Mouse (Mus musculus): ENCODE results near the gene Coq9.
A peak's percentile ranks its signal among the peaks of the same experiment; 100 is the strongest.

Gene Coq9

DNA sequence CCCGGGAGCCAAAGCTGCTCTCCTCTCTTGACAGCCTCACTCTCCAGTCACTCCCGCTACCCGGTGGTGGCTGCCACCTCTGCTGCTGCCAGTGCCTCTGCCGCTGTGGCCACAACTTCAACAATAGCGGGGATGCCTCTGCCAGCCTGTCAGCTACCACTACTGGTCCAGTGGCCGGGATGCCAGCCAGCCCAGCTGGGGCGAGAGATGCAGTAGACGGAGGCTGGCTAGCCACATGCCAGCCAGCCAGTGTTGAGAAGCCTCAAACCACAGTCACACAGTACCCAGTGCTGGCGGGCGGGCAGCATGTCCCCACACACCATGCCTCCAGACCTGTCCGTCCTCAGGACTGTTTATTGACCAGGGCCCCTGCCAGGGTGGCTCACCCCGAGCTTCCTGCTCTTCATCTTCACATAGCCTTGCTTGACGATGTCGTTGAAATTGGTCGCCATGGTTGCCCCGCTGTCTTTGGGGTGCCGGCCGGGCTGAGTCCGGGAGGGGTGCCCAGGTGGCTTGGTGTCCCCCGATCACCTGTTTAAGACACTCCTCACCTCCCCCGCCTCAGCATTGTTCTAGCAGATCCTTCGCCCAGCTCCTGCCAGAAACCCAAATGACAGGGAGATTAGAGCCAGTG lies 32.5 kb downstream of the Coq9 start:
- DNase-seq: no peak

DNA sequence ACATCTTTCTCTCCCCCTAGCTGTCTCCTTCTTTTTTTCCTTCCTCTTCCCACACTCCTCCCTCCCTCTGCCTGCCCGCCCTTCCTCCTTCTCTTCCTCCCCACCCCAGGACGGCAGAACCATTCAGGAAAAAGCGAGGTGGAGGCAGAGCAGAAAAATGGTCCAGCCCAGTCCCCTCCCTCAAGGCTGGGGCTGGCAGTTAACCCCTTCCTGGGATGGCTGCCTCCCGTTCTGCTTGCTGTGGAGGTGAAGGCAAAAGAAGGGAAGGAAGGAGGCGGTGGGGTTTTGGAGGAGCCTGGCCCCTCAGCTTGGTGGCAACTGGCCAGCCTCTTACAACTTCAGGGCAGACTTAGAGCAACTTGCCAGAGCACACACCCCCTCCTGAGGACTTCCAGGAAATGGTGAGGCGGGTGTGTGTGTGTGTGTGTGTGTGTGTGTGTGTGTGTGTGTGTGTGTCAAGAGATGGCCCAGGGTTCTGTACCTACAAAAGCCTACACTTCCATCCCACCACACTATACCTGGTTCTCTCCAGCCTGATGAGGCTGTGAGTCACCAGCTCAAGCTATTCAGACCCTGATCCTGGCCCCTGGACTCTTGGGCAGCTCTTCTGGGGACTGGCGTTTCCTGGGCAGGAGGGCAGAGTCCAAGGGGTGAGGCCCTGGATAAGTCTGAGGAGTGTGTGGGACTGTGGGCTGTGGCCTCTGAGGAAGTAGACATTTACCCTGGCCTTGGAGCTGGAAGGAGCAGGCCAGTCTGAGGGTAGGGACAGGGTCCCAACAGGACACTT lies 33.2 kb downstream of the Coq9 start:
- peak; percentile 16 for DNase-seq

DNA sequence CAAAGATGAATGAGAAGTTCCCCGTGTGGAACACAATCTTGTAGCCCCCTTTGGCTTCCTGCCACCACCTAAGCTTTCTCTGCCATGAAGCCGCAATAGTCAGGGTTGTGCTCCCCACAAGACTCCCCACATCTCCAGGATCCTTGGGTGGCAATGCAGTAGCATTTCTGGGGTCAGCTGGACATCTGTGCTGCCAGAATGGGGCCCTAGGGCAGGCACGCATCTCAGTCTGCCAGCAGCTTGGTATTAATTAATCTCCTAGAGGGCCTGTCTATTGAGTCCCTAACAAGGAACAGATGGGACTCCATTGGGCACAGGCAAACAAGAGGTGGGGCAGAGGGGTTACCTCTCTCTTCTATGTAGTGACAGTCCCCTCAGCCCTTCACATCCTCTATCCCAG lies 34.0 kb downstream of the Coq9 start:
- DNase-seq: no peak

DNA sequence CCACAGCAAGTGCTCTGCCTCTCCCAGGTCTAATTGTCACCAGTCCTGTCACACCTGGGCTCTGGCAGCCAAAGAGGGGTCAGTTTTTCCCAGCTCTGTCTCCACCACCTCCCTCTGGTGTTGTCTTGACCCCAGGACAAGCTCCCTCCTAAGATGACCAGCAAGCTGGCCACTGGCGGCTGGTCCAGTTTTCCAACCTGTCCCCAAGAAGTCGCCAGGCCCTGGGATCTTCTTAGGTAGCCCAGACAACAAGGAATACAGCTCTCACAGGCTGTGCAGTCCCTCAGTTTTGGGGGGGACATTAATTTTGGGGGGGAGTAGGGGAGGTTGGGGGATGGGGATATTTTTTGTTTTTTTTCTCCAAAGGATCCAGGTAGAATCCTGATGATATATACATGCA lies 34.5 kb downstream of the Coq9 start:
- DNase-seq: no peak

DNA sequence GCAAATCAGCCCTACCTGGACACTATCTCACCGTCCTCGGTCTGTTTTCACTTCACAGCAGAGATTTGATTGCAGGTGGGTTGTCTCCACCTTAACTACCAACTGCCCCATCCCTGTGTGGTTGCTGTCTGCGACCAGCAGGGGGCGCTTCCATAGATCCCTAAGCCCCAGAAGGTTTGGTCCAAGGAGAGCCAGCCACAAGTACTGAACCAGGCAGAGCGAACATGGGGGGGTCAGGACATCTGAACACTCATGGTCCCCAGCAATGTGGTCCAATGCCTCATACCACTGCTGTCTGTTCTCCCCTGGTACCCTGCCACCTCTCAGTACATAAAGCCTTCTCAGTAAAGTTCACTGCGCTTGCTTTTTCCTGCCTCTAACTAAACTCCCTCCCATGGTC lies 36.2 kb downstream of the Coq9 start:
- peak; percentile 68 for DNase-seq

DNA sequence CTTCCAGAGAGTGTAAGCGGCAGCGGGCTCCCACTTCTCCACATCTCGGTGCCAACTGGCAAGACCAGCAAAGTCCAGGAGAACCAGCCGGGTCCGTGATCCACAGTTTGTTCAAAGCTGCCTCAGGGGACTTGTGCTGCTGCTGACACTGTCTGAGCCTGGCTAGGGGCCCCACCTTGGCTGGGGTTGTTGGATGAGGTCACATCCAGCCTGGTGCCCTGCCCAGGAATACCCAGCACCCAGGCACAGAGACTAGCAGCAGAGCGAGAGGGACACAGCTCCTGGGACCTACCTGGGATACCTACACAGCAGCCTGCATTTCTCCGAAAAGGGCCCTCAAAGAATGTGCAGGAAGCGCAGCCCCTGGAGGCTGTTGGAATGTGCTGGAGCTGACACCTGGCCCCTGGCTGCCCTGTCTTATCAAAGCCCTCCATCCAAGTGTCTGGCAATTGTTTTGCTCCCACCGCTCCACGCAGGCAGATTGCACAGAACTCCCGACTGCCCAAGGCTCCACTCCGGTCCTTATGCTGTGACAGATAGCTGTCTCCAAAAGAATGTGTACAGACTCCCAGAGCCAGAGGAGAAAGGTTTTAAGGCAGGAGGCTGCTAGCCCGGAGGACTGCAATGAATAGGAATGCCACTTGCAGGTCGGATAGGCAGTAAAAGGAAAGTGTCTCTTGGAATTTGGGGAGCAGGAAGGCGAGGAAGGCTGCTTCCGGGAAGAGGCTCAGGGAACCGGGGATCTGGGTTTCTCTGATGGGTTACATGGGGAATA lies 37.2 kb downstream of the Coq9 start:
- DNase-seq: no peak

DNA sequence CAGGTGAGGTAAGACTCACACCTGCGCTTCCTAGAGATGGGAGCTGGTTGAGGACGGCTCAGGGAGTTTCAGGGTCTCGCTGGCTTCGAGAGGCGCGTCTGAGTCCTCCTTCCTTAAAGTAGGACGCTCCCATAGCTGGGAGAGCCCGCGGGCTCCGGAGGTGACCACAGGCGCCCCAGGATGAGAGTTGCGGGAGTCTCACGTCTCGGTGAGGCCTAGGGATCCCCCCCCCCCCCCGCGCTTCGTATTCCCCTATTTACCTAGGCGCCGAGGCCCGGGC lies 37.7 kb downstream of the Coq9 start:
- DNase-seq: no peak

DNA sequence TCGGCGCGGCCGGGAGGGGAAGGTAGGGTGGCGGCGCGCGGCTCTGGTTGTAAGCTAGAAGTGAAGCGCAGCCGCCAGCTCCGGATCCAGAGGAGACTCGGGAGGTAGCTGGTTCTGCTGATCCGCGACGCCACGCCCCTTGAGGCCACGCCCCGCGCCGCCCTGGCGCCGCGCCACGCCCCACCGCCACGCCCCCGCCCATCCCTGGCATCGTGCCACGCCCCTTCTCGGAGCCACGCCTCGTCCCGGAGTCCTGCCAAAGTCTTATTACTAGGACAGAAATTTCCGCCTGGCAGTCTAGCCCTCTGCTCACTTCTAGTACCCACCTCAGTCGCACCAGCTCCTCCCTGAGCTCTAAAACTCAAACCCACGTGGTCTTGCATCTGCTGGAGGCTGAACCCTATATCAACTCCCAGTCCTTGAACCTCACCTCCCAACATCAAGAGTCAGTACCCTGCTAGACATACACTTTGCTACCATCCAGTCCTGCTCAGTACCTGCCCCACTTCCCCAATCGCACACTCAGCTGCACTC lies 38.1 kb downstream of the Coq9 start, which contains the start of gene Dok4:
TSS of gene Dok4 (minus strand) at position 134 of the 534 bp plus-strand sequence.
- peak; percentile 89 for DNase-seq

DNA sequence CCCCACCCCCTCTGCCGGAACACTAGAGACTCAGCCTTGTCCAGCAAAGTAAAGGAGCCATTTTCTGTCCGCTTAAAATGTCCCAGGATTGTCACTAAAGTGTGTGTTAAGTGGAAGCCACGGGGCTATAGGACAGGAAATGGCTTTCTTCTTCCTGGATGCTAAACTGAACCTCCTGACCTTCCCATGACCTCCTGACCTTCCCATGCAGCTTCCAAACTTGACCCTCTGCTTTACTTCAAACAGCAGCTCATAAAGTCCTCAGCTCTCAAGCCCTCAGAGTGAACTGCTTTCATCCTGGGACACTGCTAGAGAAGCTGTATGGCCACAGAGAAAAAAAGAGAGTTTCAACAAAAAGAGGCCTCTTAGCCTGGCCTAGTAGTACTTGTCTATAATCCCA lies 38.7 kb downstream of the Coq9 start:
- no peak for DNase-seq

DNA sequence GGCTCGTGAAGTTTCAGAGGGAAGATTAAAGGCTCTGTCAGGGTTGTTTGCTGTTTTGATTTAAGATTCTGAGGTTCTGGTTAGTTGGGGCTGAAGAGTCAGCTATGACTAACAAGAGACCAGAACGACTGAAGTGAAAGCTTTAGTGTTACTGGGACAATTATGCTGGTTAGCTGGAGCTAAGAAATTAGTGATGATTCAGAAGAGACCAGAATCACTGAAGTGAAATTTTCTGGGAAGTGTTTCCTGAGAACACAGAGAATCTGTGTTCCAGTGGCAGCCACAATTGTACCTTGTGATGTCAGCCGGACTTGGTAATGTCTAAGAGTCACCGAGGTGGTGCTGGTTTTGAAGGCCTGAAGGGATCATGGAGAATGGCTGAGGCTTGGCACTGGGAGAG lies 42.6 kb downstream of the Coq9 start:
- DNase-seq: no peak

DNA sequence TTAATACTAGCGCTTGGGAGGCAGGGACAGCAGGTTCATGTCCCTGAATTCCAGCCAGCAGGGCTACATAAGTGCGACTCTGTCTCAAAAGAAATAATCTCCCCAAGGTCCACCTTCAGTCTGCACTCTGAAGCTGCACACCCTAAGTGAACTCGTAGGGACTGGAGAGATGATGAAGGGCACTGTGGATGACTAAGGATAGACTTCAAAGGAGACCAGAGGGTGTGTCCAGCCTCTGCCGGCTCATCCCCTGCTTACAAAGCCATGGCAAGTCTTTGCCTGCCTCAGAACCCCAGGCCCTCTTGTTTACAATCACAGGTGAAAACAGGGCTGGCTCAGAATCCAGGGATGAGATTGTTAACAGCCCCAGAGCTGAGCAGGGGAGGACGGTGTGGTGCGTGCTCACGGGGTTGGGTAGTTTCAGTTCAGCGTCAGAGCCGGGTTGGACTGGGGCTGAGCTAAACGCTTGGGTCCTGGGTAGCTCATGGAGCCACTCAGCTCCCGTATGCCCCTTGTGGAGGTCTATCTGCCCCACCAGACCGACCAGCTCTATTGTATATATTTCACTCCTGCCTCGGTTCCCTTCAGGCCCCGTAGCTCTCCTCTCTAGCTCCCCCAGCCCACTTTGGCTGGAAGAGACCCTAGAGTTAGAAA lies 50.4 kb downstream of the Coq9 start:
- DNase-seq: no peak

DNA sequence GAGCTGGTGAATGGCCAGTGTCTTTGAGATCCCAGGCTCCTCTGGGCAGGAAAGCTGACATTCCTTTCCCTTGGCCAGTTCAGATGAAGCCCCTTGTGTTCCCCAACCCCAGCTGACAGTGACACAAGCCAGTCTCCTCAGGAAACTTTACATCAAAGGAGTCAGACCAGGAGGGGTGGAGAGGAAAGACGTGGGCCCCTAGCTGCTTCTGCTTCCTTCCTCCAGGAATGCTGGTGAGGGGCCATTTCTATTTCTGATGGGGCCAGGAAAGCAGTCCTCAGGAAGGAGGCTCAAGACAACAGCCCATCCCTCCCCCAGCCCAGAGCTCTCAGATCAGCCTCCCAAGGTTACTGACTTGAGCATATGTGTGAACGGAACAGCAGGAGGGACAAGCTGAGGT lies 54.8 kb downstream of the Coq9 start:
- no peak for DNase-seq

DNA sequence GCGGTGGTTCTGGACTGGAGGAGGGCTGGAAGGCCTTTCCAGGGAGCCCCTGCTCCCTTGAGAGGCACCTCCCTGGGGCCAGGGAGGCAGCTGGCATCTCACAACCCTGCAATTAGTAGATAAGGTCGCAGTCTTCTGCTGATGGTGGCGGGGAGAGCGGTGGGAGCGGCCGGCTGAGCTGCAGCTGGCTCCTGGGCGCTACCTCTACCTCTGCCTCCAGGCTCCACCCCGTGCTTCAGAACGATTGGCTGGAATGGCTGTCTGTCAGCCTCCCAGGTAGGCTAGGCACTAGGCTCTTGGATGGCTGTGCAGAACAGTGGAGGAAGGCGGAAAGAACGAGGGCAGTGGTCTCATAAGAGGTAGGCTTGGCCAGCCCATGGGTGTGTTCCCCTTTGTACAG lies 61.1 kb downstream of the Coq9 start:
- no peak for DNase-seq

DNA sequence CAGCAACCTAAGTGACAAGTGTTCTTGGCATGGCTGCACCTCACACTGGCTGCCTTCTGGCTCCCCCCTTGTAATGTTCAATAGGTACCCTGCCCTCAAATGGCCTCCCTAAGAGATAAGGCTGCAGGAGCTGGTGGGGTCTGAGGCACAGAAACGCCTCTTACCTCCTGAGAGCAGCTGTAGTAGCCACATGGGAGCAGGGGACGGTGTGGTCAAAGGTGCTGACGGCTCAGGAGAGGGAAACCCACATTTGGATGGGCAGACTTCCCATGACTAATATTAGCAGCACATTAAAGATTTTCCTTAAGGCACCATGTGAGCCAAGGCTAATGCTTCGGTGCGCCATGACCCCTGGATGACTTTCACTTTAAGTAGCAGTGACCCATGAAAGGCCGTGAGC lies 62.5 kb downstream of the Coq9 start:
- DNase-seq: no peak

DNA sequence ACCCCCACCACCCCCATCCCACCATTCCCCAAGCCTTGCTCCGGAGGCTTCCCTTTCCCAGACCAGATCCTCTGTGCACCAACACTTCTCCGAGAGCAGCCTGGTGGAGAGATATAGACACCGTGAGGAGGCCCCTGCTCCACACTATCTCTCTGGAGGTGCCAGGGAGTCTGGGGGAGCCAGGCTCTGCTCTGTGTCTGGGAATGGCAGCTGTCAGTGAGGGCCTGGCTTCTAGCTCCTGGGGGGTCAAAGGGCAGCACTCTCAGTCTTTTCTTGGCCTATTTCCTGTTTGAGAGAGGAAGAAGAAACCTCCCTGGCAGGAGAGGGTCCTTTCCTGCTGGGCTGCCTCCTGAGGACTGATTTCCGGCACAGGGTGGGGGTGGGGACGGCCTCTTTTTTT lies 62.9 kb downstream of the Coq9 start:
- DNase-seq: no peak

DNA sequence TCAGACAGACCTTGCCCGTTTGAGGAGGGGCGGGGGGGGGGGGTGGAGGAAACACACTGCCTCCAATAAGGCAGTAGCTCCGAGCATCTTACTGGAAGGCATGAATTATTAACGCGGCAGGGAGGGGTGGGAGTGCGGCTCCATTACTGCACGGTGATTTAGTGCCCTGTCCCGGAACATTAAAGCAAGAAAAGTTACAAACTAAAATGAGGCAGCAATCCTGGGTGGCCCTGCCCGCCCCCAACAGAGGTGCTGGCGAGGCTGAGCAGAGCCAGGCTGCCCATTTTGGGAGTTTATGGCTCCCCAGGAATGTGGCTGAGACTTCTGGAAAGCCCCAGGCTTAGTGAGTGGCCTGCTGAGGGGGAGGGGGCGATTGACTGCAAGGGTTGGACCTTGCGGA lies 65.6 kb downstream of the Coq9 start:
- DNase-seq: no peak
